In the genomic region with DNA sequence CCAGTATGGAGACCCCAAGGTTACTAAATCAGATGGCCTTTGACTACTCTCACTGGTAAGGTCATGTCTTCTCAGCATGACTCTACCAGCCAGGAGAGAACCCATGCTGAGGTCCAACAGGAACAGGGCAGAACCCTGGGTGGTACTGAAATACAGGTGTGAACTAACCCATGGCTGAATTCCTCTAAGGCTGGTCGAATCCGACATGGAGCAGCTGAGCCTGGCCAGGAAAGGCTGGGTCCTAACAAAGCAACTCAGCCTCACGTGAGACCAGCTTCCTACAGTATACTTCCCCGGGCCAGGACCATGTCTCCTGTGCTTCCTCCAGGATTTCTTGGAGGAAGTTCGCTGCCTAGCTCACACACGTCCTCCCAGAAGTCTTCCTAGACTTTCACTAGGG, we compare ENCODE assay signal across 19 mouse cellular contexts. TPM values are rescaled to one million over a fixed set of nuclear protein-coding genes. Genes with fewer than 3 reads are reported as not detected.
DNase-seq lines count a peak whose midpoint lies in the region; ATAC-seq lines count a peak whose summit lies in the region.
"Had no signal": no experiment of that assay in that cellular context is flagged by ENCODE, and none has a peak within 500 bp of the region (broad histone marks: within the 10 kb centered on the region; RNA-seq: fewer than 3 reads in every experiment).

No protein-coding gene starts in this region.

- DNase-seq in ES-CJ7 (ENCODE audit: low read depth, low spot score): peak; percentile 14
- no peak for DNase-seq in retina, postnatal 1 day
- DNase-seq in thymus, postnatal 0 days (ENCODE audit: low spot score): no peak
- DNase-seq: B cell, adult 2 months; cerebellum, adult 18-20 months; cerebellum, adult 9-10 months; cerebellum, postnatal 14 days; gastrocnemius, postnatal 10 days; gastrocnemius, postnatal 36 days; heart, adult 2 months had no signal

- H3K9ac ChIP-seq in midbrain, embryonic 12.5 days (replicated peaks): no peak overlapping the region
- H3K9ac ChIP-seq in midbrain, embryonic 16.5 days (ENCODE audit: low read depth, low read length): no peak overlapping the region
- no peak overlapping the region for H3K9ac ChIP-seq in neural tube, embryonic 12.5 days
- H3K9ac ChIP-seq: forebrain, embryonic 13.5 days; hindbrain, embryonic 15.5 days had no signal

- no peaks in the 10 kb centered on the region for H3K9me3 ChIP-seq in midbrain, embryonic 12.5 days
- H3K9me3 ChIP-seq in midbrain, embryonic 16.5 days (replicated peaks; ENCODE audit: control insufficient read depth, low read length, poor library complexity, severe bottlenecking): no peaks in the 10 kb centered on the region
- H3K9me3 ChIP-seq in neural tube, embryonic 12.5 days: no peaks in the 10 kb centered on the region
- H3K9me3 ChIP-seq: forebrain, embryonic 10.5 days; forebrain, embryonic 13.5 days; hindbrain, embryonic 12.5 days; hindbrain, embryonic 15.5 days had no signal

- 0 out of 2 replicates have a peak overlapping the region, but pooled peaks have one; percentile 80 for H3K4me2 ChIP-seq in midbrain, embryonic 12.5 days (replicated peaks)
- H3K4me2 ChIP-seq in midbrain, embryonic 16.5 days (ENCODE audit: low read length): no peak overlapping the region
- H3K4me2 ChIP-seq in neural tube, embryonic 12.5 days (replicated peaks): peak overlapping the region; percentile 83
- H3K4me2 ChIP-seq: heart, embryonic 11.5 days had no signal

- H3K4me1 ChIP-seq in midbrain, embryonic 12.5 days: peaks cover 24% of the 10 kb centered on the region
- H3K4me1 ChIP-seq in midbrain, embryonic 16.5 days (ENCODE audit: control insufficient read depth, insufficient read depth, low read length): peaks cover 18% of the 10 kb centered on the region
- peaks cover 50% of the 10 kb centered on the region for H3K4me1 ChIP-seq in neural tube, embryonic 12.5 days

- no peak for ATAC-seq in midbrain, embryonic 12.5 days (ENCODE audit: low FRiP score, low read depth)
- no peak for ATAC-seq in midbrain, embryonic 16.5 days
- no peak for ATAC-seq in neural tube, embryonic 12.5 days (ENCODE audit: low FRiP score, low read depth)
- ATAC-seq: forebrain, embryonic 13.5 days; forebrain, embryonic 16.5 days had no signal

- no peak overlapping the region for H3K27ac ChIP-seq in midbrain, embryonic 12.5 days (replicated peaks)
- H3K27ac ChIP-seq in midbrain, embryonic 16.5 days (ENCODE audit: low read length): no peak overlapping the region
- H3K27ac ChIP-seq in neural tube, embryonic 12.5 days: no peak overlapping the region
- H3K27ac ChIP-seq: forebrain, embryonic 10.5 days; forebrain, embryonic 13.5 days; heart, adult 2 months; hindbrain, embryonic 12.5 days; hindbrain, embryonic 15.5 days had no signal

- H3K36me3 ChIP-seq in midbrain, embryonic 12.5 days: 0 out of 2 replicates have a peak, but pooled peaks cover 12% of the 10 kb centered on the region
- no peaks in the 10 kb centered on the region for H3K36me3 ChIP-seq in midbrain, embryonic 16.5 days (ENCODE audit: control insufficient read depth, insufficient read depth, low read length)
- peaks cover 26% of the 10 kb centered on the region for H3K36me3 ChIP-seq in neural tube, embryonic 12.5 days
- H3K36me3 ChIP-seq: hindbrain, embryonic 15.5 days had no signal

- no peak overlapping the region for H3K4me3 ChIP-seq in midbrain, embryonic 12.5 days
- H3K4me3 ChIP-seq in midbrain, embryonic 16.5 days (ENCODE audit: low read depth, low read length): no peak overlapping the region
- H3K4me3 ChIP-seq in neural tube, embryonic 12.5 days: no peak overlapping the region
- H3K4me3 ChIP-seq: forebrain, embryonic 10.5 days; forebrain, embryonic 13.5 days; heart, adult 2 months; hindbrain, embryonic 12.5 days had no signal

- WGBS in midbrain, embryonic 12.5 days: 77% methylated on average over 6 of the region's 6 CpGs
- WGBS in midbrain, embryonic 16.5 days: 78% methylated on average over 6 of the region's 6 CpGs
- 78% methylated on average over 6 of the region's 6 CpGs for WGBS in neural tube, embryonic 12.5 days

- H3K27me3 ChIP-seq in midbrain, embryonic 12.5 days: peaks cover 42% of the 10 kb centered on the region
- H3K27me3 ChIP-seq in midbrain, embryonic 16.5 days (ENCODE audit: control insufficient read depth, insufficient read depth, low read depth, low read length): no peaks in the 10 kb centered on the region
- H3K27me3 ChIP-seq in neural tube, embryonic 12.5 days (replicated peaks): peaks cover 20% of the 10 kb centered on the region
- H3K27me3 ChIP-seq: hindbrain, embryonic 15.5 days had no signal

RNA-seq across cellular contexts. Expression of gene Chrna4, which starts 6.8 kb away (rescaled TPM):
- polyA plus RNA-seq in midbrain, embryonic 12.5 days (2016; fragmentation: Nextera tagmentation; extraction: Ambion mirVana): 43.2 and 44.3 TPM in 2 replicates
- 46.9 and 48.3 TPM in 2 replicates for polyA plus RNA-seq in midbrain, embryonic 16.5 days (2015; fragmentation: Nextera tagmentation; extraction: Ambion mirVana)
- polyA plus RNA-seq in neural tube, embryonic 12.5 days (2016; fragmentation: Nextera tagmentation; extraction: Ambion mirVana): 61.7 and 65.1 TPM in 2 replicates
- polyA plus RNA-seq in thymus, postnatal 0 days (2015; fragmentation: Nextera tagmentation; extraction: Ambion mirVana): 0.14 and 0.38 TPM in 2 replicates
- polyA plus RNA-seq: heart, adult 2 months had no signal

RNA-seq across cellular contexts. Expression of gene Col20a1, which starts 50.2 kb away (rescaled TPM):
- polyA plus RNA-seq in midbrain, embryonic 12.5 days (2016; fragmentation: Nextera tagmentation; extraction: Ambion mirVana): 0.18 and 0.22 TPM in 2 replicates
- 0.11 and 0.19 TPM in 2 replicates for polyA plus RNA-seq in midbrain, embryonic 16.5 days (2015; fragmentation: Nextera tagmentation; extraction: Ambion mirVana)
- polyA plus RNA-seq in neural tube, embryonic 12.5 days (2016; fragmentation: Nextera tagmentation; extraction: Ambion mirVana): 1.8 TPM in 2 replicates
- 0.14 and 0.57 TPM in 2 replicates for polyA plus RNA-seq in thymus, postnatal 0 days (2015; fragmentation: Nextera tagmentation; extraction: Ambion mirVana)

Comparison
In these comparisons a context has a peak if more than half of its experiments do, and no peak if none do; other contexts are left out.
1. RNA of gene Chrna4, which starts 6.8 kb away (polyA plus RNA-seq): 61.7 to 65.1 TPM in neural tube, embryonic 12.5 days, 46.9 to 48.3 TPM in midbrain, embryonic 16.5 days and 43.2 to 44.3 TPM in midbrain, embryonic 12.5 days; 0.14 to 0.38 TPM in thymus, postnatal 0 days; every median in the first group is over 10 times any median in the second.